Mouse (Mus musculus): ENCODE measurements around the gene Msi2.

The Msi2 gene

DNA sequence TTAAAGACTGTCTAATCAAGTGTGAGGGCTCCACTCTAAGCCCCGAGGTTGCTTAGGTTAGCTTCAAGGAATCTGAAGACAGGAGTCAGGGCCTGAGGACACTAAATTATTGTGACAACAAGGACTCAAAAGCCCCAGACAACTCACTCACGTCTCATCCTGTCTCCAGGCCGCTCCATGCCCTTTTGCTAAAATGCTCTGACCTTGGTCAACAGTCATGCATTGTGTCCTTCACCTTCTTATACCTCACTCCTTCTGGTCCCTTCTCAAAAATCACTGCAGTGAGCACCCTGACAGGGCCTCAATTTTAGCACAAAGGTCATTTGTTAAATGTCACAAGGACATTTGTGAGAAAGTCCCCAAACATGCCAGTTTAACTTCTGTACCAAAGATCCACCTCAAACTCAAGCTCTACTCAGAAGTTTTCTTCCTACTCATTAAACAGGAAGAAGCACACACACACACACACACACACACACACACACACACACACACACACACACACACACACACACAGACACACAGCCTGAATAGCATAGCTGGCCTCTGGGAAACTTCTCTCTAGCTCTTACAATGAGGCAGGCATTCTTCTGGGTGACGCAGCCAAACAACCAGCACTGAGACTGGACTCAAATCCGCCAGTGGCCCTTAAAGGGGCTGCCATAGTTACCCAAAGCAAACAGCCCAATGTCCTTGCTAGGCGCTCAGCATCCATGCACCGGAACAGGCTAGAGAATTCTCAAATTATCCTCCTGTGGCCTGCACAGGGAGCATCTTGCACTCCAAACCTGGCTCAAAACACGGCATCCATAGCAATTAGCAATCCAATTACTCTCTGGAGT, 178.5 kb downstream of the Msi2 start:
- DNase-seq (ENCODE audit: low read depth) = peak; percentile 54

DNA sequence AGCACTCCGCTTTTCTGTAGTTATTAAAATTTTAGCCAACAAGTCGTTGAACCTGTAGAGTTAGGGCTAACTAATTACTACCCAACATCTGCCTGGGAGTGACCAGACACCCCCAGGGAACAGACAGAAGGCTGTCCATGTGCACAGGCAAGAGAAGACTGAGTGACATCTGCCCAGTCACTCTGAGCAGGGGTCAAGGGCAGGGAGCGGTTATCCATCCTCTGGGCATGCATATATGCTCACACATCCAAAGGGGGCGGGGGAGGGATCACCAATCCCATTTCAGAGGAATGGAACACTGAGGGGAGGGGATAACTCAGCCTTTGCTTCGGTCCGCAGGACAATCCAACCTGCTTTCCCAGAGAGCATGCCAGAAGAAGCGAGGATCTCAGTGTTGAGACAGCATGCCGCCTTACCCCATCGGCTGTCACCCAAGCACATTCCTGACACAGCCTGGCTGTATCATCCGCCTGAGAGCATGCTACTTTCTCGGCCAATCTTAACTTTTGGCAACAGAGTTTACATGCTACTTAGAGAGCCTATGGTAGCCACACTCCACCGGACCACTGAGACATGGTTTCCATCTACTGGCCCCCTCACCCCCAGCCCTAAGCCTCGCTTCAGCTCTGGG, 179.5 kb downstream of the Msi2 start:
- no peak for DNase-seq (ENCODE audit: low read depth)

DNA sequence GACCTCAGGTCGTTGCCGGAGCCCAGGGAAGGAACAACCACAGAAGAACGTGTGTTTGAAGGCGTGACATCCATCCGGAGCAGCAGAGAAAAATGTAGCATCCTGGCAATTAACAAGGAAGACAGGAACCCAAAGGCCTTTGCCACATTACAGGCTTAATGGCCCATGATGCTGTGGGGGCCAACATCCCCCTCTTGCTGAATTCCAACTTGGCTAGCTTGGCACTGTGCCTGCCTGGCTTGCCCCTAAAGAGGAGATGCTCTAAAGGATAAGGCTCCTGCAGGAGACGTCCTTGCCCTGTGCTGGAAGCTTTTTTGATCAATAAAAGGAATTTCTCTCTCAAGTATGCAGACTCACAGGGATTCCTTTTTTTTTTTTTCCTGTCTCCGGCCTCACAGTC, 181.0 kb downstream of the Msi2 start:
- no peak for DNase-seq (ENCODE audit: low read depth)

DNA sequence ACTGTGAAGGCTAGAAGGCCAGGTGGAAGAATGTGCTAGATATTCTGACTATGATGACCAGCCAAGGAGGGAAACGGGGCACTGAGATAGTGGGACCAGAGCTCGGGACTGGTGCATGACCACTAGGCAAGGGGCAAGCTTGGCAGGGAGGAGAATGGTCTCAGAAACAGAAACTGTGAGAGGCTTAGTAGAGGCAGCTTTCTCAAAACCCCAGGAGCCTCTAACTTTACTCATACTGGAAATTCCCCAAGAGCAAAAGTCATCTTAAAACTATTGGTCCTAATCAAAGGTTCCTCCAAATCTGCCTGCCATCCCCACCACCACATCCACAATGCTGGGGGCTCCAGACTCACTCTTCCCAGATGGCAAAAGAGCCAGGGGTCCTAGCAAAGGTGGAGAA, 181.5 kb downstream of the Msi2 start:
- DNase-seq (ENCODE audit: low read depth) = no peak

DNA sequence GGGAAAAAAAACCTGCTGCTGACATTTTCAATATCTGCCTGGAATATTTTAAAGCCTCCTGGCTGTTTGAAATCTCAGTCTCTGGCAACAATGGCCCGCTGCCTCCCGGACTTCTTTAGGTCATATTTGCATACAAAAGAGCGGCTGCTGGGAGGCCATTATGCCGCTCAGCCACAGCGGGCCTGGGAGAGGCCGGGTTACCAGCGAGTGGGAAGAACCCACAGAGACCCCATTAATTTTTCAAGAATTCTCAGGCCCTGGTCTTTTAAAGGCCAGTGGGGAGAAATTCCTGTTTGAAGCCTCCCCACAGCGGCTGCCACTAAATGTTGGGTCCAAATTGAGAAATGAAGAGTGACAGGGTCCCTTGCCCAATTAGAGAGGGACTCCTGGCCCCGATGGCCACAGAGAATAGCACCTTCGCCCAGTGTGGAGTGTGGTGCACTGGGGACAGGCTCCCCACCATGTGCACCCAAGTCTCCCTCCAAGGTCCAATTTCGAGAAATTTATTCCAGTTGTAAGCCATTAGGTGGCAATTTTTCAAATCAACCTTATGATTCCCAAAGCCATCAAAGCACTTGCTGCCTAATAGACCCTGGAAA, 183.9 kb downstream of the Msi2 start:
- no peak for DNase-seq (ENCODE audit: low read depth)

DNA sequence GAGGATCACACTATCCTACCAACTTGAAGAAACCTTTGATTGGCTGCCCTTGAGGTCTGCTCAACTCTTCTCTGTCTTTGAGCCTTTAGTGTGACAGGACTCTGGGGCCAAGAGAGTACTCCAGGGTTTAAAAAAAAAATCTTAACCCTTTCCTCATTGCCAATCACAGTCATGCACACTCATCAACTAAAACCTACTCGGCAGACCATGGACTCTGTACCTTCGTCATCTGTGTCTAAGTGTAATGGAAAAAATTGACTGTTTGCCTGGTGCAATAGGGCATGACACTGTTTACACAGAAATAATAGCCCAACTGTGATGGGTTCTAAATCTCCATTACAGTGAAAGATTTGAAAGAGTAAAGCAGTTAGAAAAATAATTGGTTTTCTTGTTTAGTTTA, 186.3 kb downstream of the Msi2 start:
- DNase-seq (ENCODE audit: low read depth) = no peak

DNA sequence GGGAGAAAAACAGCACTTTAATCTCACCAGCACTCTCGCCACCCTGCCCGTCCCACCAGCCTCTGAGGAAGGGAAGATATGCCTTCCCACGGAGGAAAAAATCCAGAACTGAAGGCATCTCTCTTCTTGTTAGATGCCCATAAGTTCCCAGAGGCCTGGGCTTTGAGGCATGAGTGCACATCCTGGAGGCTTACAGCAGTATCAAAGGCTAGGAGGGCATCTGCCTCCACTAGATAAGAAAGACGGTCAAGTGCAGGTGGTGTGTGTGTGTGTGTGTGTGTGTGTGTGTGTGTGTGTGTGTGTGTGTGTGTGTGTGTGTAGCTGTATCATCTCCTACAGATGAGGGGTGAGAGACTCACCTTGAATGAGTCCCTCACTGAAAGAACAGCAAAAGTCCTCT, 188.3 kb downstream of the Msi2 start:
- DNase-seq (ENCODE audit: low read depth) = no peak

DNA sequence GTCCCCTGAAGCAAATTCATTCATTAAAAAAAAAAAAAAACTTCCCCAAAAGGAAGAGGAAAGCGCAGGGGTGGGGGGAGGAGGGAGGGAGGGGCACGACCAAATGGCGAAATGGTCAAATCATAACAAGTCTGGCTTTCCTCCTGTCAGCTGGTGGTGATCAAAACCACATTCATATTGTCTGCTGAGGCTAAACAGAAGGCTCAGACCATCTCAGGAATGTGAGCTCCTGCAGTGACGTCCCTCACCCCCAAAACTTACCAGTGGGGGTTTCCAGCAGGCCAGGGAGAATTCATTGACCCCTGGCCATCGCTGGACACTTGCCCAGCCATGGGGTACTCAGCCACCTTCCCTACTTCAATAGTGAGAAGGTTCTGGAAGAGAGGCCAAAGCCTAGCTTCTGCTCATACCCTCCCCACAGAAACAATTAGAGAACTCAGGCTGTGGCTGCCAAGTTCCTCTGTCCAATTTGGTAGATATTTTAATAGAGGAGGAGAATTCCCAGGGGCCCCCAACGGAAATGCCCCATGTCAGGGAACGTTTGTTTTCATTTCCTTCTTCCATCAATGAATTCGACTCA, 189.7 kb downstream of the Msi2 start:
- no peak for DNase-seq (ENCODE audit: low read depth)

DNA sequence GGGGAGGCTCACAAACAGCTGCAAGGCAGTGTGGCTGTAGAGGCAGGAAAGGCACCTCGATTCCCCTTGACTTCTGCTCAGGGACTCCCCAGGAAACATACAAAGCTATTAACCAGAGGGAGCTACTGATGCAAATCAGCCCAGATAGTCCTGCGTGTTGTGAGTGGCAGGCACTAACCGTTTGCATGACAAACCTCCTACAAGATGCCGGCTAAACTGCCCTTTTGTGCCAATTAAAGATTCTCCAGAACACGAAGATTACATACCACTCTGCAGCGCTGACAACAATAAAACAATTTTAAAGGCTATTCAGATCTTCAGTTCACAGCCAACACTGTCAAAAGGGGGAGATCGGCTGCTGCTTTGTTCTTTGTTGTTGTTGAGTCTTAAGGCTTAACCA, 191.6 kb downstream of the Msi2 start:
- DNase-seq (ENCODE audit: low read depth) = no peak

DNA sequence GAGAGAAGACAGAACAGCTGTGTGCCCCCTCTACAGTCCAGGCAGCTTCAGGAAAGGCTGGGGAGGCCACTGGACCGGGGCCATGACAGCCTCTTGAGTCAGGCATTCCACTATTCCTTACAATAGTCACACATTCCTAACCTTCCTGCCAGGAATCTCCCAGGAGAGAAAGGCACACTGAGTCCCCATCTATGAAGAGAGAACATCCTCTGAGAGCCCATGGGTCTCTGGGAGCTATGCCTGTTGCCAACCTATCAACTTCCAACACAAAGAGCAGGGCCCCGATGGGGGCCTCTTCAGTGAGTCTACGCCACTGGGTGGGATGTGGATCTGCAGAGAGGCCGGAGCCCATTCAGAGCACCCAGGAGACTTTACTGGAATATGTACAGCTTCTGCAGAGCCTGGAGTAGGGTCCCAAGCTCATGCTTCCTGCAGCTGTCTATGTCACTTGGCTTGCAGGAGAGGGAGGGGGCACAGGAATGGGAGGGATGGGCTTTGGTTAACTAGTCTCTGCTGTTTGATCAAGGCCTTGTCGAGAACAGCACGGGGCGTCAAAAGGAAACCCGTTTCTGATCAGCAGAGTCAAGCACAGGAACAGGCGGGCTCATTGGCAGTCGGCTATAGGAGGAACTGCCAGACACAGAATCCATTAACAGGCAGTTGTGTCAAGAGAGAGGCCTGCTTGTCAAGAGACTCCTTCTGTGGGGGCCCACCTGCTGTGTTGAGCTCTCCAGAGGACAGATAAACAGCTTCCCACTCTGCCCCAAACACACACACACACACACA, 193.3 kb downstream of the Msi2 start:
- peak; percentile 29 for DNase-seq (ENCODE audit: low read depth)

DNA sequence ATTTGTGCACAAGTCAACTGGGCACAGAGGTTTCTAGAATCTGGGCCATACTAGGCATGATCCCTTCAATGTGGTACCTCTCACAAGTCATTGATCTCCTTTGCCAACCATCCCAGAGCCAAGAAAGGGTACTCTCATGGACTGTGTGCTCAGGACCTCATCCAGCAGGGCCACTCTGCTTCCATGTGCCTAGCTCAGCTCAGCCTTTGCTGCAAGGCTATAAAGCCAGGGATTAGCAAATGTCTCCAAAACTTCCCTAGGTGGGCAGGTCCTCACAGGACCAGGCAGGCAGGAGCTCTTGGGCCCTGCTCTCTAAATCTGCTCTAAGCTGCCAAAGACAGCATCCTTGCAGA, 193.9 kb downstream of the Msi2 start:
- no peak for DNase-seq (ENCODE audit: low read depth)

DNA sequence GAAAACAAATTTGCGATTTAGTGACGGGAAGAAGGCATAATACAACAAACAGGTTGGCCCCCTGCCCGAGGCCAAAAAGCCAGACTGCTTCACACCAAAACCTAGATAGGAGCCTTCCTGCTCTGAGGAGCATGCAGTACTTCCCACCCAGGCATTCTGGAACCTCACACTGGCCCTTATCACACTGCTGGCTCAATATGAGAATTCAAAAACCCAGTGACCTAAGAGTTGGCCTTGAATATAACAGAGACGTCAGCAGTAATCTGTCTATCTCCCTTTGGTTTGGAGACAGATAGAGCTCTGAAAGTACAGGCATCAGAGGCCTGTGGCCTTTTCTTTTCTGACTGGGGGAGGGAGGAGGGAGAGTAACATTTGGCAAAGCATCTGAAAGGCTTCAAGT, 194.4 kb downstream of the Msi2 start:
- DNase-seq (ENCODE audit: low read depth) = no peak

DNA sequence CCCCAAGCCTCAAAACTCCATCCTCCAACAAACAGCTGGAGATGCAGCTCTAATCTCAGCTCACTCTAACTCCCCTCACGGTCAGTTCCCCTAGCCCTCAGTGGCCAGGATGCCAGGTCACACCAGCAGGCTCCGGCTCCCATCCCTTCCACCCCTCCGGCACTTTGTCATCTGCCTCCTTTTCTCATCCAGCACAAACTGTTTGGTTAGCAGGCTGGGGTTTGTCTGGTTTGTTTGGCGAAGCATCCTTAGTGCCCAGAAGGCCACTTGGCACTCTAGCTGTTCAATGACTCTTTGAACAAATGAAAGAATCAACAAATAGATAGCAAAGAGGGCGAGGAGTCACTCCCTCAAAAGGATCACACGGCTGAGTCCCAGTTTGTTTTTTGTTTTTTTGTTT, 194.8 kb downstream of the Msi2 start:
- DNase-seq (ENCODE audit: low read depth) = no peak

DNA sequence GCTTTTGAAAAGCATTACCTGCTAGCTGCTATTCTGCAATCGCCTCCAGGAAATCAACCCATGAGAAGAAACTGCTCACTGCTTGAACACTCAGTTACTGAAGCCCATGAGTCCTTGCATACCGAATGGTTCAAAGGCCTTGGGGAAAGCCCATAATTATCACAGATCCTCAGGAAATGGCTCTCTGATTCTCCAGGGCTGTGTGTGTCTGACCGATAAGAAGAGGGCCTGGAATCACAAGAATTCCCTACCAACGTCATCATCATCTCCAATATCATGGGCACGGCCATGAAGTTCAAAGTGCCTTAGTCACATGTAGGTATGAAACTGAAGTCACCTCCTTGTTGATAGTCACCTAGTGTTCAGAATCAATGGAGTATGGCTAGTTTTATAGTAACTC, 196.2 kb downstream of the Msi2 start:
- DNase-seq (ENCODE audit: low read depth) = no peak

DNA sequence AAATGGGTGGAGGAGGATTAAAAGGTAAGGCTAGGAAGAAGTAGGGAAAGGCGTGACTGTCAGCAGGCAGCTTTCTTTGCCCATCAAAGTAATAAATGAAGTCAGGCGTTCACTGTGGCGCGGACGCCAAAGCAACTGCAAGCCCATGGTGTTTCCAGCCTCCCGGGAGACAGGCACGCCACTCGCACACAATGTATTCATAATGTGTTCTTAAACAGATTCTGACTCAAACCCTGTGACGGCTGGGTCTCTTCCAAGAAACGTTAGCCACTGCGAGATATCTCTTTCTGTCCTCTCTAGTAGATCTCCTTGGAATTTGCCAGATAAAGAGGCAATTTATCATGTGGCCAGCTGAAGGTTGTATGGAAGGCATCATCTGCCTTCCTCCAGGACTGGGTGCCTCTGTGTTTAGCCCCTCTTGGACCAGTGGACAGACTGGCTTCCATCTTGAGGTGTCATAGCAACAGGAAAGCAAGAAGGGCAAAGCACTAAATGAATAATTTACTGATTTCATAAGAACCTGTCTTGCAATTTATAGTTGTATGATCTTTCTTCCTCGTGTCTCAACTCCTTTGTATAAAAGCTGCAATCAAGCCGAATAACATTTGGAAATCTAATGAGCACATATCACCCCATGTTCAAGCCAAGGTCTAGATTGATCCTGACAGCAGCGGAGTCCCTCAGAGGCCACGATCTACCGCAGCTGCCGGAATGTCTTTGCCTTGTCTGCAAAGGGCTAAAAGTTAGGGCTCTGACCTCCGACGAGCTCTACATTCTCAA, 197.2 kb downstream of the Msi2 start:
- no peak for DNase-seq (ENCODE audit: low read depth)

DNA sequence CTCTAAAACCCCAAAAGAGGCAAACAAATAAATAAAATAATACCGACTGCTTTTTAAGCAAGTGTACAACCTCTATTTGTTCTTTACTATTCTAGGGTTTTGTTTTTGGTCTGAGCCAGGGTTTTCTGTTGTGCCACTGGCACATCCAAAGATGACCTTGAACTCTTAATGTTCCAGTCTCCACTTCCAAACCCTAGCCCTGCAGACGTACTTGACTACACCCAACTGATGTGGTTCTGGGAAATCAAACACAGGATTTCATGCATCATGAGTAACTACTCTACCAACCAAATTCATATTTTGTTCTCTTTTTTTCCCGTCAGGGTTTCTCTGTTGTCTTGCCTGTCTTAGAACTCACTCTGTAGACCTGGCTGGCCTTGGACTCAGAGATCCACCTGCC, 200.0 kb downstream of the Msi2 start:
- DNase-seq (ENCODE audit: low read depth) = no peak

DNA sequence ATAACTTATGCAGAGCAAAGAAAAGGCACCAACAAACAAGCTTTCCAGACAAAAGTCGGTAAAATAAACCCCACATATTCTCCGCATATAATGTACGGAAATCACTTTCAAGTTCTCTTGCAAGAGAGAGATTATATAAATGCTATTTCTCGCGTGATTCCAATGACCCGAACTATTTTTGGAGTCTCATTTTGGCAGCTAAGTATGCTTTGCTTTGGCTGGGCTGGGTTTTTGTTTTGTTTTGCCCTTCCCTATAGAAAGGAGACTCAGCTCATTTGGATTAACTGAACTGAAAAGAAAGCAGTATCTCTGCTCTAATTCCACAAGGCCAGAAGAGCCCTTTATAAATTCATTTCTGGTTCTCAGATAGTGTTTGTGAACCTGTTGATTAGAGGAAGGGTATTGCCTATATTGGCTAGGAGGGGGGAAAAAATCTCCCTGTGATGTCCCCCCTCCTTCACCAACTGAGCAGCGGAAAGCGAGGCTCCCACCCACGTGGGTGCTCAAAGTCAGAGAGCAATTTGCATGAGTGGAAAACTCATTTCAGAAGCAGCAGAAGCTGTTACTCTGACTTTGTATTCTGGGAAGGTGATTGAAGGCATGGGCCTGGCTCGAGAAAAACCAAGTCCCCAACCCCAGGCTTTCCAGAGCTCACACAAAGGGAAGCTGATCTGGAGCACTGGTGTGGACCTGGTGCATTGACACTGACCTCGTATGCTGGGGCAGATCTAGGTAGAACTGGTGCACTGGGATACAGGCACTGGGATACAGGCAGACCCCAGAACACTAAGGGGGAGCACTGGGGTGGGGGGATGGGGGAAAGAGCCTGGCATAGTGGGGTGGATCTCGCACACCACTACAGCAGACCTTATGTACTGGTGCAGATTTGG, 201.5 kb downstream of the Msi2 start:
- DNase-seq (ENCODE audit: low read depth) = no peak

DNA sequence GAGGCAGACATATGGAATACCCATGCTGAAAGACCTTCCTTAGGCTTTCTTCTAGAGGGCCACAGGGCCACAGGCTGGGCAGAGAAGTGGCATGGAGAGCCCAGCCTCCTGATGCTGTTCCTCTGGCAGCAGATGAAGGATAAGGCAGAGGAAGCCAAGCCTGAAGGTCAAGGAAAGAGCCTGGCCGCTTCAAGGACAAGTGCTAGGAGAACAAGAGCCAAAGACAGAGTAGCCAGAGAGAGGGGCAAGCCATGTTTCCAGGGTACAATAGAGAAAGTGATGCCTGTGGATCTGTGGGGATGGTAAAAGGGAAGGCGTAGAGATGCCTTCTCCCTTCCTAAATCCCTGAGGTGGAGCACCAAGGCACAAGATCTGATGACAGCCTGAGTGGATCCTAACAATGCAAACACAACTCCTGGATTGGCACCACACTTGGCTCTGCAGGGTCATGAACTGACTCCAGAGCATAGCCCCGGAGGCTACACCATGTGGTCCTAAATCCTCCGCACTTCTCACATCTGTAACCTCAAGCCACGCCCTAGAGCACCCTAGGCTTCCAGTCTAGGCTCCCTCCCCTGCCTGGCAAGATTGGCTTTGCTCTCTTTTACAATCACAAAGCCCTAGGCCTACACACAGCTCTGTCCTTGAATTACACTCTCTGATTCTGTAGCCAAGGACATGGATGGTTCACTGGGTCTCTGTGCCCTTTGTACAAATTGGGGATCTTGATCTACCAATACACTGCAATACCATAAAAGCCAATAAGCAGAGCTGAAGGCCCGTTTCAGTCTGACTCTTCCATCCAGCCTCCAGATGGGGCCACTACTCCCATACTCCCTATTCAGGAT, 202.4 kb downstream of the Msi2 start:
- DNase-seq (ENCODE audit: low read depth) = no peak

DNA sequence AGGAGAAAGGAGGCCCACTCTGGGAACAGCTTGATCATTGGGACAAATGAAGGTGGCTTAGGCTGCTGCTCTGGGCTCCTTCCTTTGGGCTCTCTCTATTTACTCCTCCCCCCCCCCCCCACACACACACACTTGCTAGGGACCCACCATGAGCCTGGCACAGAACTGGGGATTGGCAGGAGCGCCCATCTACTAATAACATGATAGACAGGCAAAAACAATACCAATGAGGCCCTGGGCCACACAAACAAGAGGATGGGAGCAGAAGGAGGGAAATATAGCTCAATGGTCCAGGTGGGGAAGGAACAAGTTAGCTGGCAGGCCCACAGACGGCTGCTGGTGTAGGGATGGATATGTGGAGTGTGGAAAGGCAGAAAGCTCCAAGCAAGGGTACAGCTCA, 203.0 kb downstream of the Msi2 start:
- DNase-seq (ENCODE audit: low read depth) = no peak
